Mouse (Mus musculus): ENCODE measurements around the gene Cfap300. TPM values are rescaled to one million over a fixed set of nuclear protein-coding genes. Genes with fewer than 3 reads are reported as not detected.
A peak's percentile ranks its signal among the peaks of the same experiment; 100 is the strongest.

Cfap300 gene
- total and polyA plus RNA-seq, 3 experiments: 0.55 to 0.76 (median 0.70) TPM

DNA sequence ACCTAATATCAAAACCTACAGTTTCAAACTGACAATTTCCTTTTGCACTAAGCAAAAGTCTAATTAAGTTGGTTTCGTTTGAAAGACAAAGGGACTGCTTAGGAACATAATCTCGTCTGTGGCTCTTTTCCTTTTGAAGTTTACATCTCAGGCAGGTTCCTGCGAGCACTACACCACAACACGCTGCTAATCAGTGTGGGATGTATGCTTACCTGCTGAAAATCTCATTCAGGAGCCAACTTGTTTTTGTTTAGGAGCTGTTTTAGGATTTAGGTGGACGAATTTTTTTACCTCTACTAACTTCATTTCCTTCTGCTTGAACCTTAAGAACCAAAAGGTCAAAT, 393 bp upstream of the Cfap300 start:
- Histone ChIP-seq H3K4me3 (peak overlapping the region; percentile 73), H3K79me2 (replicated peaks; ENCODE audit: control insufficient read depth, insufficient read depth, low read length) (no peaks in the 10 kb centered on the region), H3K9ac (ENCODE audit: low read depth, low read length) (peak overlapping the region; percentile 35), H3K27me3 (ENCODE audit: control insufficient read depth, insufficient read depth, low read length) (no peaks in the 10 kb centered on the region), H3K36me3 (ENCODE audit: control insufficient read depth, insufficient read depth, low read length) (no peaks in the 10 kb centered on the region), H3K4me1 (ENCODE audit: control insufficient read depth, insufficient read depth, low read length) (peaks cover 1% of the 10 kb centered on the region; the same call in 1 of the 2 replicates), H3K27ac (peak overlapping the region; percentile 83)
- no peak for DNase-seq
- no peak for TF ChIP-seq POLR2A (IDR thresholded peaks at IDR 0.05; ENCODE audit: insufficient read depth, low read depth, low read length)
- no peak for TF ChIP-seq EP300 (IDR thresholded peaks at IDR 0.05; ENCODE audit: insufficient read depth, low read depth, low read length)
- no peak for TF ChIP-seq CTCF (IDR thresholded peaks at IDR 0.05)
- 4% methylated on average over 5 of the region's 5 CpGs for WGBS
- intact Hi-C loops (cut with DNase I): loop anchor here (5.0 kb wide), 2 partner anchors 41 to 101 kb away; partner anchors contain the start of gene Yap1

DNA sequence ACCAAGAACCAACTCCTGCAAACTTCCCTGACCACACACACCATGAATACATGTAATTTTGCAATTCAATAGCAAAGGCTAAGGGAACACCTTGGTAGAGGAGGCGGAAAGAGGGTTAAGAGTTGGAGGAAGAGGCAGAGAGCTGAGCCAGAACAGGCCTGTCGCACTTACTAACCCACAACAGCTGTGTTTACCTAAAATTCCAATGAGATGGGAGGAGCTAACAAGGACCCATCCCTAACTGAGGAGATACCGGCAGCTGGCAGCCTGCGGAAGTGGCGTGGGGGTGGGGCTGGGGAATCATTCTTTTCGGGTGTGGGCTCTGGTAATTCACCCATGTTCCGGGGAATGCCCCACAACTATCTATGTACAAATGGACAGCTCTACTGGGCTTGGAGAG, 7.1 kb downstream of the Cfap300 start:
- H3K4me1 ChIP-seq (ENCODE audit: control insufficient read depth, insufficient read depth, low read length): no peaks in the 10 kb centered on the region
- intact Hi-C loops (cut with DNase I): no loop called here
- no peak for TF ChIP-seq EP300 (IDR thresholded peaks at IDR 0.05; ENCODE audit: insufficient read depth, low read depth, low read length)
- no peak for TF ChIP-seq POLR2A (IDR thresholded peaks at IDR 0.05; ENCODE audit: insufficient read depth, low read depth, low read length)
- no peak for TF ChIP-seq CTCF (IDR thresholded peaks at IDR 0.05)
- H3K79me2 ChIP-seq (replicated peaks; ENCODE audit: control insufficient read depth, insufficient read depth, low read length): no peaks in the 10 kb centered on the region
- H3K9ac ChIP-seq (ENCODE audit: low read depth, low read length): no peak overlapping the region
- H3K36me3 ChIP-seq (ENCODE audit: control insufficient read depth, insufficient read depth, low read length): no peaks in the 10 kb centered on the region
- H3K27ac ChIP-seq: no peak overlapping the region
- H3K4me3 ChIP-seq: no peak overlapping the region
- 23% methylated on average over 7 of the region's 7 CpGs for WGBS
- no peaks in the 10 kb centered on the region for H3K27me3 ChIP-seq (ENCODE audit: control insufficient read depth, insufficient read depth, low read length)
- no peak for DNase-seq

DNA sequence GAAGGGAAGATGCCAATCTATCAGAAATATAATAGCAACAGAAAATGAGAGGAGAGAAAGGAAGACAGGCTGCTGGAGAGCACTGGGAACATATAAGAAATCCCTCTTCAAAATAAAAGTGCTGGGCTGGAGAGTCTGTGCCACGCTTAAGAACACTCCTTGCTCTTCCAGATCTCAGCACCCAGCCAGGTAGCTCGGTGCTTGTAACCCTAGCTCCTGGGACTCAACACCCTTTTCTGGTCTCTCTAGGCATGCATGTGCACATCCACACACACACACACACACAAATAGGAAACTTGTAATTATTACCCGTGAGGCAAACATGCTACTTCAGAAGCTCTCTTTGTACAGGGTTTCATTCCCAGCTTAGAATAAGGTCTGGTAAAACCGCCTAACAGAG, 7.5 kb downstream of the Cfap300 start:
- 68% methylated on average over 4 of the region's 4 CpGs for WGBS
- no peaks in the 10 kb centered on the region for H3K36me3 ChIP-seq (ENCODE audit: control insufficient read depth, insufficient read depth, low read length)
- TF ChIP-seq POLR2A (IDR thresholded peaks at IDR 0.05; ENCODE audit: insufficient read depth, low read depth, low read length) (no peak), CTCF (IDR thresholded peaks at IDR 0.05) (no peak), EP300 (IDR thresholded peaks at IDR 0.05; ENCODE audit: insufficient read depth, low read depth, low read length) (no peak)
- H3K4me1 ChIP-seq (ENCODE audit: control insufficient read depth, insufficient read depth, low read length): no peaks in the 10 kb centered on the region
- H3K9ac ChIP-seq (ENCODE audit: low read depth, low read length): no peak overlapping the region
- no peak overlapping the region for H3K27ac ChIP-seq
- intact Hi-C loops (cut with DNase I): no loop called here
- H3K27me3 ChIP-seq (ENCODE audit: control insufficient read depth, insufficient read depth, low read length): no peaks in the 10 kb centered on the region
- no peaks in the 10 kb centered on the region for H3K79me2 ChIP-seq (replicated peaks; ENCODE audit: control insufficient read depth, insufficient read depth, low read length)
- no peak overlapping the region for H3K4me3 ChIP-seq
- no peak for DNase-seq

DNA sequence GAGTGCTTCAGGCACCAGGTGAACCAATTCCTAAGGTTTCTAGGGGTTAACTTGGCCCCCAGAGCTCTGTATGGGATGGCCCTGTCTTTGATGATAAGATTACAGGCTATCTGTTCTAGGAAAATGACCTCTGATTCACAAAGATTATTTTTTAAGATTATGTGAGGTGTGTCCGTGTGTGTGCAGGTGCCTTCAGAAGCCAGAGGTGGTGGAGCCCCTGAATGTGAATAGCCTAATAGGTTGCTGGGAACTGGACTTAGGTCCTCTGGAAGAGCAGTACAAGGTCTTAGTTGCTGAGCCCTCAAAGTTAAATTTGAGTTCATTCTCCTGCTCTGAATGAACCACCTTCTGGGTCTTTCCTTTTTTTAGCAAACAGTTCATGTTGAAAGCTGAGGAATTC, 8.5 kb downstream of the Cfap300 start:
- no peak overlapping the region for H3K4me3 ChIP-seq
- H3K27ac ChIP-seq: no peak overlapping the region
- no peaks in the 10 kb centered on the region for H3K4me1 ChIP-seq (ENCODE audit: control insufficient read depth, insufficient read depth, low read length)
- 73% methylated on average over 1 of the region's 1 CpGs for WGBS
- H3K9ac ChIP-seq (ENCODE audit: low read depth, low read length): no peak overlapping the region
- DNase-seq: no peak
- H3K27me3 ChIP-seq (ENCODE audit: control insufficient read depth, insufficient read depth, low read length): no peaks in the 10 kb centered on the region
- no peaks in the 10 kb centered on the region for H3K79me2 ChIP-seq (replicated peaks; ENCODE audit: control insufficient read depth, insufficient read depth, low read length)
- H3K36me3 ChIP-seq (ENCODE audit: control insufficient read depth, insufficient read depth, low read length): no peaks in the 10 kb centered on the region
- intact Hi-C loops (cut with DNase I): no loop called here
- TF ChIP-seq CTCF (IDR thresholded peaks at IDR 0.05) (no peak), POLR2A (IDR thresholded peaks at IDR 0.05; ENCODE audit: insufficient read depth, low read depth, low read length) (no peak), EP300 (IDR thresholded peaks at IDR 0.05; ENCODE audit: insufficient read depth, low read depth, low read length) (no peak)

DNA sequence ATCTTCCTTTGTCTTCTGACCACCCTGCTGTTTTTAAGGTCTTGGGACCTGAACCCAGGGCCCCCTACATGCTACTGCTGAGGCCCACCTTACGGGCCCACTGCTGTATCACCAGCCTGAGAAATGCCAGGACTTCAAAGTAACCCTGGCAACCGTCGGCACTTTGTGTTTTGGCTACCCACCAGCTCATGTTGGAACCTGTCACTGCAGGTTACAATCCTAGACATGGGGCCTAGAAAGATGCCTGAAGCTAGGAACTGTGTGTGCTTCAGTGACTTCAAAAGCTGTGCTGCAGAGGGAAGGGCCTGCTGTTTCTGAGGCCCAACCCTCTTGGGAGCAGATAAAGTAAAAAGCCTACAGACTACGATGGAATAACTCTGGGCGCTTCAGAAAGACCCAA, 9.8 kb downstream of the Cfap300 start:
- Histone ChIP-seq H3K4me1 (ENCODE audit: control insufficient read depth, insufficient read depth, low read length) (no peaks in the 10 kb centered on the region), H3K9ac (ENCODE audit: low read depth, low read length) (no peak overlapping the region), H3K27me3 (ENCODE audit: control insufficient read depth, insufficient read depth, low read length) (no peaks in the 10 kb centered on the region), H3K4me3 (no peak overlapping the region), H3K36me3 (ENCODE audit: control insufficient read depth, insufficient read depth, low read length) (no peaks in the 10 kb centered on the region), H3K79me2 (replicated peaks; ENCODE audit: control insufficient read depth, insufficient read depth, low read length) (no peaks in the 10 kb centered on the region), H3K27ac (no peak overlapping the region)
- 79% methylated on average over 5 of the region's 5 CpGs for WGBS
- intact Hi-C loops (cut with DNase I): no loop called here
- TF ChIP-seq CTCF (IDR thresholded peaks at IDR 0.05) (no peak), EP300 (IDR thresholded peaks at IDR 0.05; ENCODE audit: insufficient read depth, low read depth, low read length) (no peak)
- no peak for DNase-seq

DNA sequence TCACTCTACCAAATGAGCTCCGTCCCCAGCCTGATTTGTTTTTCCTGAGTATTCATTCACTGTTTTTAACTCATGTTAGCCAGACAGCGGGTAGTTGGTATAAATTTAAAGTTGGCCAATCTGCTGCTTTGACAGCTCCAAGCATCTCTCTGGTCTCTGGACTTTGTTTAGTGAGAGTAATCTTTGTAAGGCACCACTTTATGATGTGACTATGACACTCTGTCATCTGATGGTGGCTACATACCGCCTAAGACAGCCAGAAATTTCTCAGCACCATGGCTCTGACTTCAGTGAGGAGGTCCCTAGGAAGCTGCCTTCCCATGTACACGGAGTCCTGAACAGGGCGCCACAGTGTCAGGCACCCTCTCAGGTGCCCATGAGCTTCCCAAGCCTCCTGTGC, 24.0 kb downstream of the Cfap300 start:
- H3K79me2 ChIP-seq (replicated peaks; ENCODE audit: control insufficient read depth, insufficient read depth, low read length): no peaks in the 10 kb centered on the region
- no peak for DNase-seq
- 83% methylated on average over 5 of the region's 5 CpGs for WGBS

More for the DNA sequence above, 24.0 kb downstream of the Cfap300 start:
- H3K4me1 ChIP-seq (ENCODE audit: control insufficient read depth, insufficient read depth, low read length): no peaks in the 10 kb centered on the region
- no peaks in the 10 kb centered on the region for H3K27me3 ChIP-seq (ENCODE audit: control insufficient read depth, insufficient read depth, low read length)
- intact Hi-C loops (cut with DNase I): no loop called here
- H3K36me3 ChIP-seq (ENCODE audit: control insufficient read depth, insufficient read depth, low read length): no peaks in the 10 kb centered on the region
- TF ChIP-seq EP300 (IDR thresholded peaks at IDR 0.05; ENCODE audit: insufficient read depth, low read depth, low read length): no peak
- TF ChIP-seq CTCF (IDR thresholded peaks at IDR 0.05): no peak
- no peak for TF ChIP-seq POLR2A (IDR thresholded peaks at IDR 0.05; ENCODE audit: insufficient read depth, low read depth, low read length)
- no peak overlapping the region for H3K4me3 ChIP-seq
- no peak overlapping the region for H3K9ac ChIP-seq (ENCODE audit: low read depth, low read length)
- H3K27ac ChIP-seq: no peak overlapping the region
